Mouse (Mus musculus): ENCODE data around the gene Srcin1. TPM values are rescaled to one million over a fixed set of nuclear protein-coding genes. Genes with fewer than 3 reads are reported as not detected.

Gene Srcin1
- polyA plus RNA-seq, 1 experiment from 2014 or later = 1.0 TPM

GRCm38 (mm10) chr11:97536083-97536747, 39.8 kb downstream of the Srcin1 start:
- peaks cover 77% of the 10 kb centered on the region for H3K27me3 ChIP-seq (ENCODE audit: insufficient read depth, low read length)
- H3K9me3 ChIP-seq (ENCODE audit: low read length) = no peaks in the 10 kb centered on the region
- H3K4me2 ChIP-seq (replicated peaks; ENCODE audit: low read depth, low read length) = peak overlapping the region; percentile 72
- no peak for ATAC-seq (ENCODE audit: low FRiP score, low TSS enrichment)
- H3K27ac ChIP-seq (ENCODE audit: low read length) = no peak overlapping the region
- 9% methylated on average over 35 of the region's 35 CpGs for WGBS
- H3K36me3 ChIP-seq (ENCODE audit: insufficient read depth, low read length) = no peaks in the 10 kb centered on the region
- no peak overlapping the region for H3K9ac ChIP-seq (replicated peaks; ENCODE audit: low read length)
- peak overlapping the region; percentile 44 for H3K4me3 ChIP-seq (ENCODE audit: low read length)
- peaks cover 52% of the 10 kb centered on the region for H3K4me1 ChIP-seq (ENCODE audit: insufficient read depth, low read length)

- Histone ChIP-seq H3K4me3 (ENCODE audit: low read length) (no peak overlapping the region), H3K4me2 (replicated peaks; ENCODE audit: low read depth, low read length) (no peak overlapping the region), H3K36me3 (ENCODE audit: insufficient read depth, low read length) (no peaks in the 10 kb centered on the region), H3K27ac (ENCODE audit: low read length) (no peak overlapping the region), H3K9me3 (ENCODE audit: low read length) (no peaks in the 10 kb centered on the region), H3K4me1 (ENCODE audit: insufficient read depth, low read length) (peaks cover 47% of the 10 kb centered on the region), H3K9ac (replicated peaks; ENCODE audit: low read length) (no peak overlapping the region), H3K27me3 (ENCODE audit: insufficient read depth, low read length) (peaks cover 79% of the 10 kb centered on the region)
- no peak for ATAC-seq (ENCODE audit: low FRiP score, low TSS enrichment)
- WGBS = 49% methylated on average over 5 of the region's 5 CpGs
Measured at GRCm38 (mm10) chr11:97535660-97536059, 40.3 kb downstream of the Srcin1 start.

- H3K4me2 ChIP-seq (replicated peaks; ENCODE audit: low read depth, low read length) = no peak overlapping the region
- peaks cover 79% of the 10 kb centered on the region for H3K27me3 ChIP-seq (ENCODE audit: insufficient read depth, low read length)
- H3K9ac ChIP-seq (replicated peaks; ENCODE audit: low read length) = no peak overlapping the region
- no peaks in the 10 kb centered on the region for H3K9me3 ChIP-seq (ENCODE audit: low read length)
- WGBS = 26% methylated on average over 5 of the region's 5 CpGs
- H3K4me3 ChIP-seq (ENCODE audit: low read length) = peak overlapping the region; percentile 32; the same call in 1 of the 2 replicates
- H3K27ac ChIP-seq (ENCODE audit: low read length) = no peak overlapping the region
- H3K36me3 ChIP-seq (ENCODE audit: insufficient read depth, low read length) = no peaks in the 10 kb centered on the region
- no peak for ATAC-seq (ENCODE audit: low FRiP score, low TSS enrichment)
- peaks cover 43% of the 10 kb centered on the region for H3K4me1 ChIP-seq (ENCODE audit: insufficient read depth, low read length)
Measured at GRCm38 (mm10) chr11:97535308-97535630, 40.7 kb downstream of the Srcin1 start.

GRCm38 (mm10) chr11:97534442-97535307, 41.3 kb downstream of the Srcin1 start:
- Histone ChIP-seq H3K27ac (ENCODE audit: low read length) (no peak overlapping the region), H3K4me3 (ENCODE audit: low read length) (peak overlapping the region; percentile 32), H3K9me3 (ENCODE audit: low read length) (no peaks in the 10 kb centered on the region), H3K4me1 (ENCODE audit: insufficient read depth, low read length) (peaks cover 43% of the 10 kb centered on the region), H3K4me2 (replicated peaks; ENCODE audit: low read depth, low read length) (peak overlapping the region; percentile 46), H3K27me3 (ENCODE audit: insufficient read depth, low read length) (peaks cover 79% of the 10 kb centered on the region), H3K36me3 (ENCODE audit: insufficient read depth, low read length) (no peaks in the 10 kb centered on the region), H3K9ac (replicated peaks; ENCODE audit: low read length) (0 out of 2 replicates have a peak overlapping the region, but pooled peaks have one; percentile 22)
- WGBS = 2% methylated on average over 90 of the region's 95 CpGs
- no peak for ATAC-seq (ENCODE audit: low FRiP score, low TSS enrichment)

GRCm38 (mm10) chr11:97533653-97534052, 42.3 kb downstream of the Srcin1 start:
- Histone ChIP-seq H3K9ac (replicated peaks; ENCODE audit: low read length) (no peak overlapping the region), H3K27me3 (ENCODE audit: insufficient read depth, low read length) (peaks cover 70% of the 10 kb centered on the region), H3K9me3 (ENCODE audit: low read length) (no peaks in the 10 kb centered on the region), H3K4me2 (replicated peaks; ENCODE audit: low read depth, low read length) (no peak overlapping the region), H3K36me3 (ENCODE audit: insufficient read depth, low read length) (no peaks in the 10 kb centered on the region), H3K27ac (ENCODE audit: low read length) (no peak overlapping the region), H3K4me1 (ENCODE audit: insufficient read depth, low read length) (peaks cover 43% of the 10 kb centered on the region), H3K4me3 (ENCODE audit: low read length) (no peak overlapping the region)
- 28% methylated on average over 7 of the region's 7 CpGs for WGBS
- no peak for ATAC-seq (ENCODE audit: low FRiP score, low TSS enrichment)

- Histone ChIP-seq H3K4me3 (ENCODE audit: low read length) (peak overlapping the region; percentile 14), H3K9ac (replicated peaks; ENCODE audit: low read length) (no peak overlapping the region), H3K4me2 (replicated peaks; ENCODE audit: low read depth, low read length) (peak overlapping the region; percentile 21), H3K9me3 (ENCODE audit: low read length) (no peaks in the 10 kb centered on the region), H3K36me3 (ENCODE audit: insufficient read depth, low read length) (no peaks in the 10 kb centered on the region), H3K27me3 (ENCODE audit: insufficient read depth, low read length) (peaks cover 65% of the 10 kb centered on the region), H3K27ac (ENCODE audit: low read length) (no peak overlapping the region), H3K4me1 (ENCODE audit: insufficient read depth, low read length) (peaks cover 43% of the 10 kb centered on the region)
- 6% methylated on average over 20 of the region's 20 CpGs for WGBS
- ATAC-seq (ENCODE audit: low FRiP score, low TSS enrichment) = peak; percentile 9; the same call in 1 of the 2 replicates
Measured at GRCm38 (mm10) chr11:97532950-97533582, 42.9 kb downstream of the Srcin1 start.

GRCm38 (mm10) chr11:97532354-97532753, 43.6 kb downstream of the Srcin1 start:
- Histone ChIP-seq H3K9me3 (ENCODE audit: low read length) (no peaks in the 10 kb centered on the region), H3K4me3 (ENCODE audit: low read length) (peak overlapping the region; percentile 44; the same call in 1 of the 2 replicates), H3K4me1 (ENCODE audit: insufficient read depth, low read length) (peaks cover 40% of the 10 kb centered on the region), H3K36me3 (ENCODE audit: insufficient read depth, low read length) (no peaks in the 10 kb centered on the region), H3K9ac (replicated peaks; ENCODE audit: low read length) (no peak overlapping the region), H3K4me2 (replicated peaks; ENCODE audit: low read depth, low read length) (peak overlapping the region; percentile 72; the same call in 1 of the 2 replicates), H3K27me3 (ENCODE audit: insufficient read depth, low read length) (peaks cover 58% of the 10 kb centered on the region), H3K27ac (ENCODE audit: low read length) (no peak overlapping the region)
- ATAC-seq (ENCODE audit: low FRiP score, low TSS enrichment) = no peak
- WGBS = 19% methylated on average over 8 of the region's 8 CpGs

GRCm38 (mm10) chr11:97531381-97532260, 44.4 kb downstream of the Srcin1 start:
- Histone ChIP-seq H3K4me3 (ENCODE audit: low read length) (peak overlapping the region; percentile 44), H3K9ac (replicated peaks; ENCODE audit: low read length) (peak overlapping the region; percentile 32; the same call in 1 of the 2 replicates), H3K4me2 (replicated peaks; ENCODE audit: low read depth, low read length) (peak overlapping the region; percentile 72), H3K4me1 (ENCODE audit: insufficient read depth, low read length) (peaks cover 33% of the 10 kb centered on the region), H3K27ac (ENCODE audit: low read length) (no peak overlapping the region), H3K9me3 (ENCODE audit: low read length) (no peaks in the 10 kb centered on the region), H3K27me3 (ENCODE audit: insufficient read depth, low read length) (peaks cover 51% of the 10 kb centered on the region), H3K36me3 (ENCODE audit: insufficient read depth, low read length) (no peaks in the 10 kb centered on the region)
- 7% methylated on average over 46 of the region's 46 CpGs for WGBS
- ATAC-seq (ENCODE audit: low FRiP score, low TSS enrichment) = peak; percentile 50

- WGBS = 70% methylated on average over 5 of the region's 5 CpGs
- H3K27me3 ChIP-seq (ENCODE audit: insufficient read depth, low read length) = peaks cover 44% of the 10 kb centered on the region
- no peak overlapping the region for H3K27ac ChIP-seq (ENCODE audit: low read length)
- peaks cover 26% of the 10 kb centered on the region for H3K4me1 ChIP-seq (ENCODE audit: insufficient read depth, low read length)
- H3K9me3 ChIP-seq (ENCODE audit: low read length) = no peaks in the 10 kb centered on the region
- ATAC-seq (ENCODE audit: low FRiP score, low TSS enrichment) = no peak
- H3K36me3 ChIP-seq (ENCODE audit: insufficient read depth, low read length) = no peaks in the 10 kb centered on the region
- no peak overlapping the region for H3K4me3 ChIP-seq (ENCODE audit: low read length)
- no peak overlapping the region for H3K4me2 ChIP-seq (replicated peaks; ENCODE audit: low read depth, low read length)
- H3K9ac ChIP-seq (replicated peaks; ENCODE audit: low read length) = no peak overlapping the region
Measured at GRCm38 (mm10) chr11:97530961-97531360, 45.0 kb downstream of the Srcin1 start.
